Mouse (Mus musculus): ENCODE measurements around the gene Neurl2.

Neurl2 gene

DNA sequence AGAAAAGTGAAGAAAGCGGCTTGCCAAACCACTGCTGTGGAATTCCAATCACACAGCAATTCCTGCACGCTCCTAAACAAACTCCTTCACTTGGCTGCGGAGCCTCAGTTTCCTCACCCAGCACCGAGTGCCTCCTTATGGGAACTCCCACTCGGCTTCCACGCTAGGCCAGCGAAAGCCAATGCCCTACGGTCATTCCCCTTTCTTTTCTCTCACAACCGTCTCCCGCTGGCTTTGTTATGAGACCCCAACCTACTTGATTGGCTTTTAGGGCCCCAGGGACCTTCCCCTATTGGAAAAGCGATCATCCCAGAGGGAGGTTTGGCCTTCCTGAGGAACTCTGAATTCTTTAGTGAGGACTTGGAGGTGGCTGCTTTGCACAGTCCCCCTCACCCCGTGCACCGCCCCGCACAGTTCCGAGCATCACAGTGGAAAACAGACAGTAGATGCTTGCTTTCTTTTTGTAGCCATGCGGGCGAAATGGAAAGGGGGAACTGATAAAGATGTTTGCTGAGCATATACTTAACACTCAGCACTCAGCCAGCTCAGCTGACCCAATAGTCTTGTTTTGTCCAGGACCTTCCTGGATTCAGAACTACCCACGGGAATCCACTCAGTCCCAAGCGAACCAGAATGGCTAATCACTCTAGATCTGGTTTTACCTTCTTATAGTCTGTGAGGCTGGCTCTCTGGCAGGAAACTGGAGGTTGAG lies 24.7 kb upstream of the Neurl2 start:
- DNase-seq (ENCODE audit: low spot score) = no peak

DNA sequence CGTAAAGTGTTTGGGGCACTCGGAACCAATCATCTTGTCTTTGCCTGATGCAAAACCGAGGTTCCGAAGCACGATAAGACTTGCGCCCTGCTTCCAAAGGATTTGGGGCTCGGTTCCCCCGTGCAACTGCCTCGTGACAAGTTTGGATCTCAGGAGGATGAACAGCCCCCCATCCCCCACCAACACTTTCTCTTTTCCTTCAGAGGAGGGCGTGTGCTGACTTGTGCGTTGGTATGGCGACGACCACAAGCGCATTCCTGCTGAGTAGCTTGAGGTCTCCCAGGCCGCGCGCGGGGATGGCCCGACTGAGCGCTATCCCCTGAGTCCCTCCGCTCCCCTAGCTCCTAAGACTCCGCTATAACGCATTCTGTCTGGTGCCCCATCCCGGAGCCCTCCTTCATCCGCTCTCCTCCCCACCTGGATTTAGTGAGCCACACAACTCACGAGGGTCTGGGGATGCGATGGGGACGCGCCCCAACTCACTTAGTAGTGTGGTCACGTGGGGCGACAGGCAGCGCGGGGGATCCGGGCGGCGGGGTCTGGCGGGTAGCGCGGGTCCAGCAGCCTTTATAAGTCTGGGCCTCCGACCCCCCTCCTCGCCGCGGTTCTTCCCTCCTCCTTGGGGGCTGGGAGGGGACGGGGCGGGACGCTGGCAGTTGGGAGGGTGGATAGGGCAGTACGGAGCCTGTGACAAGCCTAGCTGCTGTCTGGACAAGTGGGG lies 24.0 kb upstream of the Neurl2 start, which contains the start of gene Pltp:
Pltp (minus strand) TSS at position 611 of the 721 bp plus-strand sequence.
- DNase-seq (ENCODE audit: low spot score) = no peak

DNA sequence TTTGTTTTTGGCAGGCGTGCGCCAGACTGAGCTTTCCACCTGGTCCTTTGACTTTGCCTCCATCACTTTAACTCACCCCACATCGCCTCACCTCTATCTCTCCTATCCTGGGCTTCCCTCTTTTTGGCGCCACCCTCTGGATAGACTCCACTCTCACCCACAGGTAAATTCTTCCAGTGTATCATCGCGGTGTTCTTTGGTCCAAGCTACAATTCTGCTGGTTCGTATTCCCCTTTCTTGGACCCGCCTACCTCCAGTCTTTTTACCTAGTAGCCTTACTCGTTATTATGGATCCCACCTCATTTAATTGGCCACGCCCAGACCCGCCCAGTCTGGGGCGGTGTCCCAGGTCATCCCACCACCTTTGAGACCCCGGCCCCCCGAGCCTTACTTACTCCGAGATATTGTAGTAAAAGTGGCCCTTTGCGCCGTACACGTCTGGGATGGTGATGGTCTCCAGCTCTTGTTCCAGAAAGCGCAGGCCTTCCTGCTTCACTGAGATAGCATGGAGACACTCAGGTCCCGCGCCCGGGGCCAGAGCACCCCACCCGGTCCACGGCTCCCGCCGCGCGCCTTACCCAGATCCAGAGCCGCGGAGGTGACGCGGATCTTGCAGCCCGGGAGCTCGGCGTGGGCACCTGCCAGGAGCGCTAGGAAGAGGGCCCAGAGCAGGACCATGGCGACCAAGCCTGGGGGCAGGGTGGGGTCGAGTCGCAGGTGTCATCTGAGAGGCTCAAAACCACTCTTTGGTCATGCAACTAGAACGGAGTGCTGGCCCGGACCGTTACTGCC lies 23.2 kb upstream of the Neurl2 start:
- DNase-seq (ENCODE audit: low spot score) = no peak

DNA sequence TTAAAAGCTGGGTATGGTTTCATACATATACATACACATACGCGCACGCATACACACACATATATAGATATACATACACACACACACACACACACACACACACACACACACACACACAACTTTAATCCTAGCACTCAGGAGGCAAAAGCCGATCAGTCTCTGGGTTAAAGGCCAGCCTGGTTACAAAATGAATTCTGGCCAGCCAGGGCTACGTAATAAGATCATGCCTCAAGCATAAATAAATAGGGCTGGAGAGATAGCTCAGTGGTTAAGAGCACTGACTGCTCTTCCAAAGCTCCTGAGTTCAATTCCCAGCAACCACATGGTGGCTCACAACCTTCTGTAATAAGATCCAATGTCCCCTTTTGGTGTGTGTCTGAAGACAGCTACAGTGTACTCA lies 22.3 kb upstream of the Neurl2 start:
- peak; percentile 72 for DNase-seq (ENCODE audit: low spot score)

DNA sequence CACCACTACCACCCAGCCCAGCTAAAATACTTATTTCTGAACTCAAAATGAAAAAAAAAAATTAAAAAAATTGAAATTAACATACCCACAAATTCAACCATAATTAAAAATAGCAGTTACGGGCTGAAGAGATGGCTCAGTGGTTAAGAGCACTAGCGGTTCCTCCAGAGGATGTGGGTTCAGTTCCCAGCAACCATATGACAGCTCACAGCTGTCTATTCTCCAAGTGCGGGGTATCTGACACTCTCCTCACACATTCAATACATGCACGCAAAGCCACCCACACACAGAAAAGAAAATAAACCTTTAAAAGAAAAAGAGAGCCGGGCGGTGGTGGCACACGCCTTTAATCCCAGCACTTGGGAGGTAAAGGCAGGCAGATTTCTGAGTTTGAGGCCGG lies 16.8 kb upstream of the Neurl2 start:
- DNase-seq (ENCODE audit: low spot score) = no peak

DNA sequence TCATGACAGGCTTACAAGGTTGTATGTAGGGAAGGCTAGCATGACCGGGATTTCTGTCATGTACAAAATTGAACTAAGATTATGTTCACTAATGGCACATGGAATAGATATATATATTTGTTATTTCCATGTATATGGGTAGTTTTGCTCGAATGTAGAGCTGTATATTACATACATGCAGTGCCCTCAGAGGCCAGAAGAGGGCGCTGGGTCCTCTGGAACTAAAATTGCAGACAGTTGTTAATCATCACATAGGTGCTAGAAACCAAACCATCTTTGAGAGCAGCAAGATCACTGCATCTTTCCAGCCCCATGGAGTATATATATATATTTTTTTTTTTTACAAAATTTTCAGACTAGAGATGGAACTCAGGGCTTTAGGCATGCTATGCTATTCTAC lies 12.5 kb upstream of the Neurl2 start:
- no peak for DNase-seq (ENCODE audit: low spot score)

DNA sequence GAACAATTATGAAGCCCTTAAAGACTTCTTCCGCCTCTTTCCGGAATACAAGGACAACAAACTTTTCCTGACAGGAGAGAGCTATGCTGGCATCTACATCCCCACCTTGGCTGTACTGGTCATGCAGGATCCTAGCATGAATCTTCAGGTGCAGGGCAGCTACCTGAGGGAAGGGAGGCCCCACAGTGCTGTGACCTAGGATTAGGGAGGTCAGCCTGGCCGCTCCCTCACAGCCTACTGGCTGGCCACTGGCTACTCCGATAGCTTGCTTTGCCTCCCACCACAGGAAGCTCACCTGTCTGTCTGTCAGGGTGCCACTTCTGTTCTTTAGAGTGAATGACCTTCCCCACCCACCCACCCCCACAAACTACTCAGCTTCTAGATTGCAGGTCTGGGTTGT lies 1.9 kb upstream of the Neurl2 start:
- no peak for DNase-seq (ENCODE audit: low spot score)

DNA sequence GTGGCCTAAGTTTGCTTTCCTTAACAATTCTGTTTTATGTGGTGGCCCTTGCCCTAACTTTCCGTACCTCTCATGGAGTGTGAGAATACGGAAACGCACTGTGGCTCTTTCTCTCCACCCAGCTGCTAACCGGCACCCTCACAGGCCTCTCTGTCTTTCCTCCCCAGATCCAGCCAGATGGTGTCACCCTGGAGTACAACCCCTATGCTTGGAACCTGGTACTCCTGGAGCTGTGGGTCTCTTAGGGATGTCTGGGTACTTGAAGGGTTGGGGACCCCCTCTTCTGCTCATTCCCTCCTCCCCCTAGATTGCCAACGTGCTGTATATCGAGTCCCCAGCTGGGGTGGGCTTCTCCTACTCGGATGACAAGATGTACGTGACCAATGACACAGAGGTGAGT lies 1.3 kb upstream of the Neurl2 start:
- peak; percentile 63 for DNase-seq (ENCODE audit: low spot score)

DNA sequence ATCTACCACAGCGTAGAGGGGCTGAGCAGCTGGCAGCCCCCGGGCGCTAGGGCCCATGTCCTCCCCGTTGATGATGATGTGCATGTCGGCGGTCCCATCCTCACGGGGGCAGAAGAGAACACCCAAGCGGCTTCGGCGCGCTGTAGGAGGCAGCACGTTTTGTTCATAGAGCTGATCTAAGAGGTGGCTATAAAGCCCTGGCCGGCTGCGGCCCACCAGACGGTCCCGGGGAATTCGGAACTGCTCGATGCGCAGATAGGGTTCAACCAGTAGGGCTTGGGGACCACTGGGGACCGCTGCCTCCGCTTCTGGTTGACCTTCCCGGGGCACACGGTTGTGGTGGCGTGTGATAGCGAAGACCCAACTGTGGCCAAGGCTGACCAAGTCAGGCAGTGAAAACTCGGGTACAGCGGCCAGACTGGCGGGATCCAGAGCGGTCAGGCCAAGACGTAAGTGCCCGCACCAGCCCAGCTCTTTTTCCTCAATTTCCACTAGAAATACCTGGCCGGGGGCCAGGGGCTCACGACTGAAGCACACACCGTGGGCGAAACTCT lies 431 bp downstream of the Neurl2 start, which contains the start of gene Ctsa:
Ctsa (plus strand) TSS at position 126 of the 554 bp plus-strand sequence.
- DNase-seq (ENCODE audit: low spot score) = peak; percentile 82

DNA sequence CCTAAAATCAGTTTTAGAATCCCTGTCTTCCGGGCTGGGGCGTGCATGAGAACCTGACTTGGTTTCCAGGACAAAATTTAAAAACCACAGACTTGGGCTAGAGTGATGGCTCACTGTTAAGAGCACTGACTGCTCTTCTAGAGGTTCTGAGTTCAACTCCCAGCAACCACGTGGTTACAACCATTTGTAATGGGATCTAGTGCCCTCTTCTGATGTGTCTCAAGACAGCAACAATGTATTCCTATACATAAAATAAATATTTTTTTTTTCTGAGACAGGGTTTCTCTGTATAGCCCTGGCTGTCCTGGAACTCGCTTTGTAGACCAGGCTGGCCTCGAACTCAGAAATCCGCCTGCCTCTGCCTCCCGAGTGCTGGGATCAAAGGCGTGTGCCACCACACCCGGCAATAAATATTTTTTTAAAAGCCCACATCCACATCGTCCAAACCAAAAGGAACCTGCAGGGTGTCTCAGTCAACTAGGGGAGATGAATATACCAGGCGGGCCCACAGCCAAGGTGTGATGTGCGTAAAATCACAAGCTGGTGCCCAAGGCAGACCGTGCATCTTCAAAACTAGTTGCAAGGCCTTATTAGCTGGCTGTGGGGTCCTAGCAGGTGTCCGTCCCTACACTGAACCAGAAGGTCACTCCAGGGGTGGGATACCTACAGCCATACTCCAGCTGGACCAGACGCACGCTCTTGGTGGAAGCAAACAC lies 1.1 kb downstream of the Neurl2 start:
- no peak for DNase-seq (ENCODE audit: low spot score)

DNA sequence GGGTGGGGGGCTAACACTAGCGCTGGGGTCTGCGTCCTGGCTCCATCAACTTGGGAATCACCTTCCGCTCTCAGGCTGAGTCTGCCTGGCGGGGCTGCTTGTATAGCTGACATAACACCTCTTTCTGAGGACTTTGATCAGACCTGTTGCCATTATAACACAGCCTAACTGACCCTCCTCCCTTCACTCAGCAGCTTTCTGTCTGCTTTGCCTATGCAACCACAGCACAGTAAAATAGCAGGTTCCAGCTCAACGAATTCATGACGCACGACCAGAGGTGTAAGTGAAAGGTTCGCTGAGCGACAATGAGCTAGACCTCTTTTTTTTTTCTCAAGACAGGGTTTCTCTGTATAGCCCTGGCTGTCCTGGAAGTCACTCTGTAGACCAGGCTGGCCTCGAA lies 2.2 kb downstream of the Neurl2 start:
- DNase-seq (ENCODE audit: low spot score) = no peak

DNA sequence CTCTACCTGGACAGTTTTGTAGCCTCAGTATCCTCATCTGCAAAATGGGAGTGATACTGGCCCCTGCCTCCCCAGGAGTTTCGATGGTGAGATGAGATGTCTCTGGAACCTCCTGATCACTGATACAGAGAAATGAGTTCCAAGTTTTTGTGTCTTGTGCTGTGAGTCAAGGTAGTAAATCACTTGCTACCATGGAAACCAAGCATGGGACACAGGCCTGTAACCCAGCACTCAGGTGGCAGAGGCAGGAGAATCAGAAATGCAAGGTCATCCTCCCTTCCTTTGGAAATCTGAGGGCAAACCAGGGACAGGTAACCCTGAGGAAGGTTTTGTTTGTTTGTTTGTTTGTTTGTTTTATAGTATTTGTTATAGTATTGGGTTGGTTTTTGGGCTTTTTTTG lies 4.2 kb downstream of the Neurl2 start:
- no peak for DNase-seq (ENCODE audit: low spot score)

DNA sequence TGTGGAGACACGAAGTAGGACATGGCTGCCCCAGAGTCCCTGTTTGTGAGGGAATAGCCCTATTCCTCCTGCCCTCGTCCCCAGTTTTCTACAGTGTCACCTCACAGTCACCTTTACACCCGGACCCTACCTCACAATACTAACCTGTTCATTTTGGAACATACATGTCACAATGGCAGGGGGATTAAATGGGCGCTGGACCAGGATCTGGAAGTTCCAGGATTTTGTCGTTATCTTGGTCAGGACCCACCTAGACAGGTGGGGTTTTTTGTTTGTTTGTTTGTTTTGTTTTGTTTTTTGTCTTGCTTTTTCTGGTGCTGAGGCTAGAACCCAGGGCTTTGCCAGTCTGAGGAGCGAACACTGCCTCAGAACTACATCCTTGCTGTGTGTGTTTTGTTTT lies 4.8 kb downstream of the Neurl2 start, which contains the start of gene Spata25:
Spata25 (minus strand) TSS at position 101 of the 400 bp plus-strand sequence.
- DNase-seq (ENCODE audit: low spot score) = no peak

DNA sequence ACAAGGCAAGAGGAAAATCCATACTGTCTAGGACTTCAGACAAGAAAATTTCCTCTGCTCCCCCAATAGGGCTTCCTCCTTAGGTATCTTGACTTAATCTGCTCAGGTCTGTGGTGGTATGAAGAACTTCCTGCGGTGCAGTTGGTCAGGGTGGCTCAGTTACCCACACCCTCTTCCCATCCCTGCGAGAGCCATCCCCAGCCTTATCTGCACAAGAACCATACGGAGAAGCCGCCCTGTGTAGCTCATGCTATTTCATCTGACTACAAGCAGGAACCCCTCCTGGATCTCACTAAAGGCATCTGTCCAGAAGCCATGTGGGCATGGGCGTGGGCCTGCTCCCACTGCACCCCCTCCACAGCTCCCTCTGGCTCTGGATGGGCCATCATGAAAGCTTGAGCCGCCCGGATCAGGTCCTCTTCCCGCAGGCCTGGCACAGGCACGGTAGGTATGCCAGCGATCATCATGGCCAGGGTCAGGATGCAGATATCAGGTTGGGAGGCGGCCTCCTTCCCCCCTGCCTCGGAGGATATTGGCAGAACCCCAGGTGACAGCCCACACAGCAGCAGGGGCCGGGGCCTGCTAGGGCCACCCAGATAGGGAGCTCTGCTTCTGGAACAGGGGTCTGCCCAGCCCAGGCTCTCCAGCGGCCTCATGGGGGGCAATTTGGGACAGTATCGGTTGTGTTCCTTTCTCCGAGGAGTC lies 6.0 kb downstream of the Neurl2 start:
- no peak for DNase-seq (ENCODE audit: low spot score)

DNA sequence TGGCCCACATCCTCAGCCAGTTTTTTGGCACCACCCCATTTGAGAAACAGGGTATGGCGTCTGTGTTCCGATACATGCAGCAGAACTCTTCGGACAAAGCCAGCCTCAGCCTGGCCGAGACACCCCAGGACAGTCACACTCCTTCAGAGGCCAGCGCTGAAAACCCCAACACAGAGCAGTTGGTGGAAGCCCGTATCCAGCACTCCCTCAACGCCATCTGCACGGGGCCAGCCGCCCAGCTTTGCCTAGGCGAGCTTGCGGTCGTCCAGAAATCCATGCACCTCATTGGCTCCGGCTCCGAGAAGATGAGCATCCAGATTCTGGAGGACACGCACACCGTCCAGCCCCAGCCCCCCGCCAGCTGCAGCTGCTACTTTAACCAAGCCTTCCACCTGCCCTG lies 7.7 kb downstream of the Neurl2 start:
- DNase-seq (ENCODE audit: low spot score) = no peak

DNA sequence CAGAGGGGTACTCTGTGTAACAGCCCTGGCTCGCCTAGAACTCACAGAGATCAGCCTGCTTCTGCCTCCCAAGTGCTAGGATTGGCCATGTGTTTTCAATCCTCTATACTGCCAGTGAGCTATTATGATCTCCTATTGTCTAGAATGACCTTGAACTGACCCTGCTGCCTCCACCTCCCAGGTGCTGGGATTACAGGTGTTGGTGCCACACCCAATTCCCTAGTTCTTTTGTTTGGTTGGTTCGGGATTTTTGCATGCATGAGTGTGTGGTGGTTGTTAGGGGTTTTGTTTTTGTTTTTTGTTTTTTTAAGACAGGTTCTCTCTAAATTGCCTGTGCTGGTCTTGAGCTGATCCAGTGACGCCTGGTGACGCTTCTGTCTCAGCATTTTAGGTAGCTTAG lies 9.3 kb downstream of the Neurl2 start:
- DNase-seq (ENCODE audit: low spot score) = no peak

DNA sequence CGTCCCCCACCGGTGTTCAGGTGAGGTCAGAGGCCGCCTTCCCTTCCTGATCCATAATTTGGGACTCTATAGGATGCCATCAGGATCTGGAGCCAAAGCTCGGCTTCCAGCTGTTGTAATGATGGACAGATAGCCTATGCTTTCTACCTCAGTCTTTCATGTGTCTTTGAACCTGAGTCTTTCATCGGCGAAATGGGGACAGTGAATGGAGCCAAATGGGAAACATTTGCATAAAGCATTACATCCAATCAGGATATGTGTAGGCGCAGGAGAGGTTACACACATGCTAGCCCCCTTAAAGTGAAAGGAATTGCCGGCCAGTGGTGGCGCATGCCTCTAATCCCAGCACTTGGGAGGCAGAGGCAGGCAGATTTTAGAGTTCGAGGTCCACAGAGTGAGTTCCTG lies 10.1 kb downstream of the Neurl2 start:
- no peak for DNase-seq (ENCODE audit: low spot score)

DNA sequence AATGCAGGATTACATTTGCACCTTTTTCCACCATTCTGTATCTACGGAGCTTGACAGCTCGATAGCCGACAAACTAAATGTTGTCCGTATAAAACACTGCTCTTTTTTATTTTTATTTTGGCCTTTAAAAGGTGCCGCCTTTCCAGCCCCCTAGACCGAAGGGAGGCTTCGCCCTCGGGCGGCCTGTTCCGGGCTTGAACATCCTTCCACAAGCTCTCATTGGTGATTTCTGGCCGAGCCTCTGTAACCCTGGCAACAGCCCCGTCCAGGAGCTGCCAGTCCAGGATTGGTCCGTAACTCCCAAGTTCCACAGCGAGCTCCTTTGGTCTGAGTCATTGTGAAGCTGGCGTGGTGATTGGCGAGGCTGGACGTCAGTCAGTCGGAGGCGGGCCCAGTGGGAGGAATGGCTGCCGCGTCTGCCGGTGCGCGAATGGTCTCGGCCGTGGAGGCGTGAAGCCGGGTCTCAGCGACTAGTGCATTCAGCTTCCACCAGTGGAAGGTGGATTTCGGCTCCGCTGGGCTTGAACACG lies 10.6 kb downstream of the Neurl2 start, which contains the start of gene Zswim1:
Zswim1 (plus strand) TSS at position 51 of the 530 bp plus-strand sequence.
- peak; percentile 99 for DNase-seq (ENCODE audit: low spot score)

DNA sequence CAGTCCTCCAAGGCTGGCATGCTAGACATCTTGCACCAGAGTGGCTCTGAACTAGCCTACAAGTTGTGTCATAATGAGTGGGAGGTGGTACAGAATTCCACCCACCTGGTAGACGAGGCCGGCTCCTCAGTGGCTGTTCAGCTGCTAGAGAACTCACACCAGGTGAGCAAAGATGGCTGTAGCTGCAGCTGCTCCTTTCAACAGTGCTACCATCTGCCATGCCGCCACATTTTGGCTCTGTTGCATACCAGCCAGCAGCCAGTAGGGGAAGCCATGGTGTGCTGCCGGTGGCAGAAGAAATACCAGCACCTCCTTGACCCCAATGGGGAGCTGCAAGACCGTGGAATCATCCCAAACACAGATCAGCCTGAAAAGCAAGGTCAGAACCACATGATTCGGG lies 12.2 kb downstream of the Neurl2 start:
- DNase-seq (ENCODE audit: low spot score) = no peak

DNA sequence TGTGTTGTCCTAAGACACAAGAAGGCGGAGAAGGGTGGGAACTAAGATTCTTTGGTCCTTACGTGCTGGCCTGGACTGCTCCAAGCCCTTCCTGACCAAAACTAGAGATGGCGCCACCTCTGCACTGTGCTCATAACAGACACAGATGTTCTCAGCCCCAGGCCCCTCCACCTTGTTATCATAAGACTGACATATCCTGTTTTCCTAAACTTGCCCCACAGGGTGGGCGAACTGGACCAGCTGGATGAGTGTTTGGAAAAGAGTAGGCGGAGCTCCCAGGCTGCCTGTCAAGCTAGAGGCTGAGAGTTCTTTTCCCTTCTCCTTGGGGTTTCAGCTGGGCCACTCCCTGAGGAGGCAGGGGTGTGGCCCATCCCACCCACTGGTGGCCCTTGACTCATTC lies 15.6 kb downstream of the Neurl2 start:
- DNase-seq (ENCODE audit: low spot score) = no peak

DNA sequence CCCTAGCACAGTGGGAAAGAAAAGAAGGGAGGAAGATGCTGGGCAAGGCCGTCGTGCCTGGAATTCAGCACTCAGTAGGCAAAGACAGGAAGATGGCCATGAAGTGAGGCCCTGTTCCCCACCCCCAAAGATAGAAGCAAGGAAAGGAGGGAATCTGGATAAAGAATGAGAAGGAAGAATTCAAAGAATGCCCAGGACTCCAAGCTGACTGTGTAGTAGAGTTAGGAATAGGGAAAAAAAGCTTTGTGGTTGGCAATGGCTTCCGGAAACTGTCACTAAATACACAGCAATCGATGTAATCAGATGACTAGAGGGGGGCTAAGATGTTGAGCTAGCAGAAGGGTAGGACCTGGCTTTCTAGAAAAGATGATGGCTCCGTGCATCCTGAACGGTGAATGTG lies 16.1 kb downstream of the Neurl2 start:
- no peak for DNase-seq (ENCODE audit: low spot score)
